17 mouse cellular contexts compared by ENCODE assay signal in genomic region chr14:107033807-107034206, GRCm38 (mm10).
DNase-seq lines count a peak whose midpoint lies in the region; ATAC-seq and TF ChIP-seq lines count a peak whose summit lies in the region.
"Had no signal": no experiment of that assay in that cellular context is flagged by ENCODE, and none has a peak within 500 bp of the region (broad histone marks: within the 10 kb centered on the region; RNA-seq: fewer than 3 reads in every experiment).

No protein-coding gene starts in this region.

- no peaks in the 10 kb centered on the region for H3K27me3 ChIP-seq in kidney, embryonic 15.5 days
- H3K27me3 ChIP-seq in kidney, postnatal 0 days (ENCODE audit: insufficient read depth, low read length), result no peaks in the 10 kb centered on the region
- no peaks in the 10 kb centered on the region for H3K27me3 ChIP-seq in lung, postnatal 0 days (replicated peaks; ENCODE audit: insufficient read depth, low read length)
- H3K27me3 ChIP-seq: embryonic facial prominence, embryonic 12.5 days; forebrain, embryonic 12.5 days; heart, embryonic 12.5 days had no signal

- WGBS in kidney, embryonic 15.5 days, result 84% methylated on average over 2 of the region's 2 CpGs
- 70% methylated on average over 2 of the region's 2 CpGs for WGBS in kidney, postnatal 0 days
- WGBS in lung, postnatal 0 days, result 83% methylated on average over 2 of the region's 2 CpGs

- H3K9me3 ChIP-seq in kidney, embryonic 15.5 days (replicated peaks), result no peaks in the 10 kb centered on the region
- no peaks in the 10 kb centered on the region for H3K9me3 ChIP-seq in kidney, postnatal 0 days (replicated peaks; ENCODE audit: low read length)
- H3K9me3 ChIP-seq in lung, postnatal 0 days (ENCODE audit: low read length), result no peaks in the 10 kb centered on the region
- H3K9me3 ChIP-seq: embryonic facial prominence, embryonic 12.5 days; forebrain, embryonic 12.5 days; heart, embryonic 12.5 days; hindbrain, embryonic 10.5 days had no signal

- no peak overlapping the region for H3K9ac ChIP-seq in kidney, embryonic 15.5 days
- no peak overlapping the region for H3K9ac ChIP-seq in kidney, postnatal 0 days (ENCODE audit: low read depth, low read length)
- H3K9ac ChIP-seq in lung, postnatal 0 days (replicated peaks; ENCODE audit: low read depth), result no peak overlapping the region
- H3K9ac ChIP-seq: embryonic facial prominence, embryonic 12.5 days; forebrain, embryonic 12.5 days; heart, embryonic 12.5 days had no signal

- no peak for TF ChIP-seq EP300 in lung, postnatal 0 days (IDR thresholded peaks at IDR 0.05)

- no peak overlapping the region for H3K4me2 ChIP-seq in kidney, embryonic 15.5 days
- H3K4me2 ChIP-seq in kidney, postnatal 0 days (ENCODE audit: low read length), result no peak overlapping the region
- H3K4me2 ChIP-seq in lung, postnatal 0 days (replicated peaks; ENCODE audit: low read depth, low read length), result no peak overlapping the region
- H3K4me2 ChIP-seq: embryonic facial prominence, embryonic 12.5 days; forebrain, embryonic 12.5 days; heart, embryonic 12.5 days had no signal

- H3K36me3 ChIP-seq in kidney, embryonic 15.5 days, result no peaks in the 10 kb centered on the region
- H3K36me3 ChIP-seq in kidney, postnatal 0 days (ENCODE audit: insufficient read depth, low read length), result no peaks in the 10 kb centered on the region
- H3K36me3 ChIP-seq in lung, postnatal 0 days (ENCODE audit: insufficient read depth, low read length), result no peaks in the 10 kb centered on the region
- H3K36me3 ChIP-seq: embryonic facial prominence, embryonic 12.5 days; forebrain, embryonic 12.5 days; heart, embryonic 12.5 days; hindbrain, embryonic 10.5 days had no signal

- TF ChIP-seq CTCF in kidney, postnatal 0 days (IDR thresholded peaks at IDR 0.05; ENCODE audit: low read depth), result no peak
- TF ChIP-seq CTCF in lung, postnatal 0 days (IDR thresholded peaks at IDR 0.05), result no peak

- ATAC-seq in kidney, embryonic 15.5 days (replicated peaks; ENCODE audit: low FRiP score), result no peak; the same call in 1 of the 2 replicates
- peak; percentile 66; the same call in 1 of the 2 replicates for ATAC-seq in kidney, postnatal 0 days (replicated peaks; ENCODE audit: low FRiP score, low read depth)
- ATAC-seq in lung, postnatal 0 days, result peak; percentile 17; the same call in 1 of the 2 replicates
- ATAC-seq: forebrain, embryonic 16.5 days had no signal

- DNase-seq in kidney, adult 11 months, result peak; percentile 20
- peak; percentile 40 for DNase-seq in kidney, postnatal 0 days (ENCODE audit: low spot score)
- DNase-seq in kidney, adult 18-20 months, result no peak
- DNase-seq in lung, postnatal 0 days (ENCODE audit: low spot score), result peak; percentile 33
- DNase-seq in lung, postnatal 4 days, result no peak
- no peak for DNase-seq in right cerebral cortex, adult 18-20 months
- DNase-seq: adrenal gland, postnatal 10 days; cerebellum, adult 11 months; cerebellum, adult 8-10 months; cerebellum, postnatal 14 days; gastrocnemius, postnatal 10 days had no signal

- H3K27ac ChIP-seq in kidney, embryonic 15.5 days, result no peak overlapping the region
- H3K27ac ChIP-seq in kidney, postnatal 0 days, result peak overlapping the region; percentile 42; the same call in 1 of the 2 replicates
- H3K27ac ChIP-seq in lung, postnatal 0 days (ENCODE audit: low read length), result no peak overlapping the region
- H3K27ac ChIP-seq: embryonic facial prominence, embryonic 12.5 days; forebrain, embryonic 12.5 days; hindbrain, embryonic 10.5 days had no signal

- H3K4me1 ChIP-seq in kidney, embryonic 15.5 days, result no peaks in the 10 kb centered on the region
- H3K4me1 ChIP-seq in kidney, postnatal 0 days (replicated peaks; ENCODE audit: insufficient read depth, low read length), result no peaks in the 10 kb centered on the region
- H3K4me1 ChIP-seq in lung, postnatal 0 days (ENCODE audit: insufficient read depth, low read depth, low read length), result no peaks in the 10 kb centered on the region
- H3K4me1 ChIP-seq: embryonic facial prominence, embryonic 12.5 days; forebrain, embryonic 12.5 days; heart, embryonic 12.5 days; hindbrain, embryonic 10.5 days had no signal

- H3K4me3 ChIP-seq in kidney, embryonic 15.5 days (replicated peaks), result no peak overlapping the region
- H3K4me3 ChIP-seq in kidney, postnatal 0 days (replicated peaks; ENCODE audit: low read depth, low read length), result no peak overlapping the region
- H3K4me3 ChIP-seq in lung, postnatal 0 days (ENCODE audit: low read depth, low read length), result no peak overlapping the region
- H3K4me3 ChIP-seq: embryonic facial prominence, embryonic 12.5 days; forebrain, embryonic 12.5 days; heart, embryonic 12.5 days; hindbrain, embryonic 10.5 days had no signal

Comparison
In these comparisons a context has a peak if more than half of its experiments do, and no peak if none do; other contexts are left out.
1. DNase-seq: peak in kidney, adult 11 months (single experiment), kidney, postnatal 0 days (single experiment) and lung, postnatal 0 days (single experiment); none in kidney, adult 18-20 months (single experiment), lung, postnatal 4 days (0 of 2) and right cerebral cortex, adult 18-20 months (single experiment).